Mouse (Mus musculus) heart, adult 2 months (tissue): ENCODE measurements around the gene Calb2. TPM values are rescaled to one million over a fixed set of nuclear protein-coding genes. Genes with fewer than 3 reads are reported as not detected.

Experiments
- DNase-seq, 2 experiments: peaks; one replicate each; pipeline ENCODE4 v3.0.0; 2021
- H3K27ac ChIP-seq: fragments of 200-600 bp; 2 replicates; pipeline ENCODE4 v1.8.1; 2022
- H3K27me3 ChIP-seq: fragments of 200-500 bp; 2 replicates; pipeline ENCODE4 v1.6.1; 2012; ENCODE audit warnings: mild to moderate bottlenecking, low read length, inconsistent platforms, mixed read lengths; ENCODE audit not compliant: control insufficient read depth, insufficient read depth
- H3K36me3 ChIP-seq: fragments of 200-500 bp; 2 replicates; pipeline ENCODE4 v1.6.1; 2012; ENCODE audit warnings: low read length, inconsistent platforms; ENCODE audit not compliant: control insufficient read depth, insufficient read depth
- H3K4me1 ChIP-seq: fragments of 200-500 bp; 2 replicates; pipeline ENCODE4 v1.6.1; 2011; ENCODE audit warnings: low read length; ENCODE audit not compliant: control insufficient read depth, insufficient read depth
- H3K4me3 ChIP-seq: fragments of 200-600 bp; 2 replicates; pipeline ENCODE4 v1.8.1; 2022
- H3K79me2 ChIP-seq: fragments of 200-500 bp; replicated peaks from 2 replicates; pipeline ENCODE4 v1.6.1; 2012; ENCODE audit warnings: mild to moderate bottlenecking, inconsistent platforms, low read length, moderate library complexity, mixed read lengths; ENCODE audit not compliant: control insufficient read depth, insufficient read depth
- H3K9ac ChIP-seq: fragments of 200-500 bp; 2 replicates; pipeline ENCODE4 v1.6.1; 2012; ENCODE audit warnings: low read depth, mild to moderate bottlenecking, control low read depth, inconsistent platforms, low read length, mixed read lengths
- CTCF ChIP-seq: fragments of 200-600 bp; IDR thresholded peaks from 2 replicates; pipeline ENCODE4 v1.8.1; 2022; ENCODE audit warnings: antibody characterized with exemption, mild to moderate bottlenecking, moderate library complexity
- EP300 ChIP-seq: fragments of 200-500 bp; IDR thresholded peaks from 2 replicates; pipeline ENCODE4 v1.6.1; 2011; ENCODE audit warnings: low read depth, low read length, control low read depth; ENCODE audit not compliant: insufficient read depth
- POLR2A ChIP-seq: fragments of 200-500 bp; IDR thresholded peaks from 2 replicates; pipeline ENCODE4 v1.6.1; 2011; ENCODE audit warnings: mild to moderate bottlenecking, low read depth, low read length, control low read depth; ENCODE audit not compliant: insufficient read depth
- WGBS: fragments of 180-500 bp; shearing (Covaris S2); methylation state at CpG from one replicate; pipeline ENCODE4 v1.1.7; 2018; 5-methylcytosine and 5-hydroxymethylcytosine counted together
- intact Hi-C: fragments of 180-260 bp; cut with DNase I; formaldehyde crosslinking; loops from one replicate; pipeline ENCODE4 v1.15.1; 2025
- polyA plus RNA-seq: library from polyadenylated mRNA; depleted of rRNA; stranded (reverse); fragments of >200 nt; gene quantifications from 2 replicates; pipeline ENCODE4 v1.2.3, GENCODE M21; 2012
- total RNA-seq, 2 experiments: library from RNA; stranded (reverse); gene quantifications; 2 replicates each; pipeline ENCODE4 v1.2.3; 2021

Gene Calb2
- total and polyA plus RNA-seq, 3 experiments, result not detected

GRCm38 (mm10) chr8:110196678-110197077 is 28.7 kb upstream of the Calb2 start:
- 3% methylated on average over 5 of the region's 5 CpGs for WGBS
- TF ChIP-seq CTCF (no peak), EP300 (no peak), POLR2A (no peak)
- DNase-seq, result peak in 1 of 2 experiments; percentile 30

GRCm38 (mm10) chr8:110188961-110189750 is 21.1 kb upstream of the Calb2 start:
- Histone ChIP-seq H3K9ac (no peak overlapping the region), H3K36me3 (no peaks in the 10 kb centered on the region), H3K4me3 (no peak overlapping the region), H3K4me1 (no peaks in the 10 kb centered on the region), H3K79me2 (no peaks in the 10 kb centered on the region), H3K27me3 (0 out of 2 replicates have a peak, but pooled peaks cover 2% of the 10 kb centered on the region), H3K27ac (no peak overlapping the region)
- intact Hi-C loops, result no loop called here
- WGBS, result 22% methylated on average over 8 of the region's 8 CpGs
- TF ChIP-seq EP300, result no peak
- TF ChIP-seq CTCF, result no peak
- TF ChIP-seq POLR2A, result no peak
- no peak for DNase-seq

More at GRCm38 (mm10) chr8:110196678-110197077, 28.7 kb upstream of the Calb2 start:
- no peaks in the 10 kb centered on the region for H3K27me3 ChIP-seq
- intact Hi-C loops, result no loop called here
- no peaks in the 10 kb centered on the region for H3K4me1 ChIP-seq
- H3K9ac ChIP-seq, result no peak overlapping the region
- no peak overlapping the region for H3K4me3 ChIP-seq
- no peaks in the 10 kb centered on the region for H3K36me3 ChIP-seq
- H3K27ac ChIP-seq, result no peak overlapping the region
- no peaks in the 10 kb centered on the region for H3K79me2 ChIP-seq

- no peak for DNase-seq
- intact Hi-C loops, result no loop called here
- peaks cover 2% of the 10 kb centered on the region; the same call in 1 of the 2 replicates for H3K27me3 ChIP-seq
- no peaks in the 10 kb centered on the region for H3K36me3 ChIP-seq
- H3K79me2 ChIP-seq, result no peaks in the 10 kb centered on the region
- TF ChIP-seq POLR2A, result no peak
- TF ChIP-seq CTCF, result no peak
- TF ChIP-seq EP300, result no peak
- no peak overlapping the region for H3K9ac ChIP-seq
- no peaks in the 10 kb centered on the region for H3K4me1 ChIP-seq
- H3K27ac ChIP-seq, result no peak overlapping the region
- no peak overlapping the region for H3K4me3 ChIP-seq
- WGBS, result 73% methylated on average over 4 of the region's 4 CpGs
Observed at GRCm38 (mm10) chr8:110185538-110185937, 17.5 kb upstream of the Calb2 start.

GRCm38 (mm10) chr8:110183748-110184147 is 15.7 kb upstream of the Calb2 start:
- no peaks in the 10 kb centered on the region for H3K4me1 ChIP-seq
- DNase-seq, result no peak
- H3K36me3 ChIP-seq, result no peaks in the 10 kb centered on the region
- no peaks in the 10 kb centered on the region for H3K79me2 ChIP-seq
- WGBS, result 21% methylated on average over 11 of the region's 11 CpGs
- intact Hi-C loops, result no loop called here
- TF ChIP-seq POLR2A, result no peak
- no peak for TF ChIP-seq CTCF
- TF ChIP-seq EP300, result no peak
- no peak overlapping the region for H3K4me3 ChIP-seq
- H3K27me3 ChIP-seq, result peaks cover 2% of the 10 kb centered on the region; the same call in 1 of the 2 replicates
- no peak overlapping the region for H3K9ac ChIP-seq
- H3K27ac ChIP-seq, result no peak overlapping the region

GRCm38 (mm10) chr8:110182735-110183367 is 14.8 kb upstream of the Calb2 start:
- 66% methylated on average over 11 of the region's 11 CpGs for WGBS
- intact Hi-C loops, result no loop called here
- H3K27me3 ChIP-seq, result no peaks in the 10 kb centered on the region; the same call in 1 of the 2 replicates
- H3K36me3 ChIP-seq, result no peaks in the 10 kb centered on the region
- no peak overlapping the region for H3K27ac ChIP-seq
- H3K9ac ChIP-seq, result no peak overlapping the region
- no peaks in the 10 kb centered on the region for H3K4me1 ChIP-seq
- TF ChIP-seq EP300 (no peak), CTCF (no peak), POLR2A (no peak)
- no peak overlapping the region for H3K4me3 ChIP-seq
- DNase-seq, result no peak
- H3K79me2 ChIP-seq, result no peaks in the 10 kb centered on the region
